Mouse (Mus musculus) right cerebral cortex, adult 2 months (tissue): ENCODE data around the gene Bcor.

Source experiments
- DNase-seq, 2 experiments: peaks; one replicate each; pipeline ENCODE4 v3.0.0; 2021 to 2022; ENCODE audit warnings: low spot score in 2 of 2

The Bcor gene

GRCm38 (mm10) chrX:12065782-12066181 is 94.4 kb downstream of the Bcor start:
- DNase-seq = no peak

- no peak for DNase-seq
These were observed 97.3 kb downstream of the Bcor start for GRCm38 (mm10) chrX:12062932-12063260.

- DNase-seq = no peak
These were observed 97.8 kb downstream of the Bcor start for GRCm38 (mm10) chrX:12062121-12062931.

GRCm38 (mm10) chrX:12060848-12061247 is 99.3 kb downstream of the Bcor start:
- DNase-seq = no peak

GRCm38 (mm10) chrX:12057210-12057609 is 102.9 kb downstream of the Bcor start:
- no peak for DNase-seq

GRCm38 (mm10) chrX:12053315-12053914 is 106.7 kb downstream of the Bcor start:
- DNase-seq = no peak

GRCm38 (mm10) chrX:12052651-12053050 is 107.5 kb downstream of the Bcor start:
- no peak for DNase-seq

- DNase-seq = no peak
These were observed 111.4 kb downstream of the Bcor start for GRCm38 (mm10) chrX:12048721-12049120.

- DNase-seq = no peak
These were observed 112.0 kb downstream of the Bcor start for GRCm38 (mm10) chrX:12048166-12048565.

GRCm38 (mm10) chrX:12047223-12047911 is 112.8 kb downstream of the Bcor start:
- peak; percentile 13 to 35 for DNase-seq

- no peak for DNase-seq
These were observed 113.5 kb downstream of the Bcor start for GRCm38 (mm10) chrX:12046676-12047075.

- DNase-seq = no peak
These were observed 116.8 kb downstream of the Bcor start for GRCm38 (mm10) chrX:12043352-12043751.

GRCm38 (mm10) chrX:12041453-12041852 is 118.7 kb downstream of the Bcor start:
- DNase-seq = no peak

GRCm38 (mm10) chrX:12014726-12015464 is 145.3 kb downstream of the Bcor start:
- DNase-seq = no peak

- no peak for DNase-seq
These were observed 149.5 kb downstream of the Bcor start for GRCm38 (mm10) chrX:12010660-12011059.

GRCm38 (mm10) chrX:12009046-12009445 is 151.1 kb downstream of the Bcor start:
- DNase-seq = no peak

- DNase-seq = no peak
These were observed 152.2 kb downstream of the Bcor start for GRCm38 (mm10) chrX:12007832-12008540.

GRCm38 (mm10) chrX:12006882-12007753 is 153.0 kb downstream of the Bcor start:
- no peak for DNase-seq

- peak; percentile 43 to 72 for DNase-seq
These were observed 153.9 kb downstream of the Bcor start for GRCm38 (mm10) chrX:12006031-12006881.
